9 mouse cellular contexts compared by ENCODE assay signal in genomic region chr19:34193683-34194082, GRCm38 (mm10). TPM values are rescaled to one million over a fixed set of nuclear protein-coding genes. Genes with fewer than 3 reads are reported as not detected.
DNase-seq lines count a peak whose midpoint lies in the region; ATAC-seq and TF ChIP-seq lines count a peak whose summit lies in the region.
"Had no signal": no experiment of that assay in that cellular context is flagged by ENCODE, and none has a peak within 500 bp of the region (broad histone marks: within the 10 kb centered on the region; RNA-seq: fewer than 3 reads in every experiment).

No protein-coding gene starts in this region.

- peak overlapping the region; percentile 73 for H3K4me3 ChIP-seq in heart, embryonic 15.5 days
- H3K4me3 ChIP-seq in bone marrow macrophage, adult 2 months (ENCODE audit: insufficient read depth, low read length), result peak overlapping the region; percentile 98
- peak overlapping the region; percentile 76 for H3K4me3 ChIP-seq in hindbrain, embryonic 13.5 days
- no peak overlapping the region for H3K4me3 ChIP-seq in midbrain, embryonic 11.5 days (ENCODE audit: low read depth, low read length)

- WGBS in heart, embryonic 15.5 days, result 68% methylated on average over 9 of the region's 9 CpGs
- 67% methylated on average over 9 of the region's 9 CpGs for WGBS in hindbrain, embryonic 13.5 days
- whole genome bisulfite sequencing in midbrain, embryonic 11.5 days, result 37% methylated on average over 9 of the region's 9 CpGs

- H3K27ac ChIP-seq in heart, embryonic 15.5 days, result no peak overlapping the region
- H3K27ac ChIP-seq in bone marrow macrophage, adult 2 months (ENCODE audit: insufficient read depth, low read depth, low read length), result peak overlapping the region; percentile 89
- H3K27ac ChIP-seq in hindbrain, embryonic 13.5 days, result no peak overlapping the region
- H3K27ac ChIP-seq in midbrain, embryonic 11.5 days (ENCODE audit: low read depth, low read length), result no peak overlapping the region

- DNase-seq in heart, adult 18-20 months, result no peak
- DNase-seq in midbrain, embryonic 11.5 days (ENCODE audit: low spot score, missing footprints), result no peak
- DNase-seq in adrenal gland, postnatal 10 days, result no peak
- DNase-seq in frontal cortex, postnatal 14 days (ENCODE audit: low spot score in 2 of 2), result no peak
- DNase-seq in frontal cortex, adult 2 months (ENCODE audit: extremely low spot score in 1 of 2, low spot score in 1 of 2), result no peak

- H3K9me3 ChIP-seq in heart, embryonic 15.5 days (replicated peaks), result no peaks in the 10 kb centered on the region
- H3K9me3 ChIP-seq in hindbrain, embryonic 13.5 days, result no peaks in the 10 kb centered on the region
- H3K9me3 ChIP-seq in midbrain, embryonic 11.5 days (ENCODE audit: control insufficient read depth, low read length), result no peaks in the 10 kb centered on the region

- TF ChIP-seq CTCF in bone marrow macrophage, adult 2 months (IDR thresholded peaks at IDR 0.05; ENCODE audit: low read depth, low read length), result no peak

- H3K4me1 ChIP-seq in heart, embryonic 15.5 days (replicated peaks), result peaks cover 8% of the 10 kb centered on the region; the same call in 1 of the 2 replicates
- peaks cover 31% of the 10 kb centered on the region for H3K4me1 ChIP-seq in bone marrow macrophage, adult 2 months (ENCODE audit: control insufficient read depth, insufficient read depth, low read length)
- H3K4me1 ChIP-seq in hindbrain, embryonic 13.5 days (replicated peaks), result peaks cover 10% of the 10 kb centered on the region
- peaks cover 9% of the 10 kb centered on the region for H3K4me1 ChIP-seq in midbrain, embryonic 11.5 days (ENCODE audit: control insufficient read depth, insufficient read depth, low read length)

- H3K27me3 ChIP-seq in heart, embryonic 15.5 days, result no peaks in the 10 kb centered on the region
- 0 out of 2 replicates have a peak, but pooled peaks cover 6% of the 10 kb centered on the region for H3K27me3 ChIP-seq in hindbrain, embryonic 13.5 days
- peaks cover 17% of the 10 kb centered on the region for H3K27me3 ChIP-seq in midbrain, embryonic 11.5 days (ENCODE audit: control insufficient read depth, insufficient read depth, low read length)

- no peaks in the 10 kb centered on the region for H3K36me3 ChIP-seq in heart, embryonic 15.5 days
- H3K36me3 ChIP-seq in hindbrain, embryonic 13.5 days, result no peaks in the 10 kb centered on the region
- H3K36me3 ChIP-seq in midbrain, embryonic 11.5 days (ENCODE audit: control insufficient read depth, insufficient read depth, low read length), result no peaks in the 10 kb centered on the region
- H3K36me3 ChIP-seq: G1E had no signal

- no peak for ATAC-seq in heart, embryonic 15.5 days (replicated peaks; ENCODE audit: insufficient number of reproducible peaks, insufficient read depth, low FRiP score, low read depth)
- ATAC-seq in hindbrain, embryonic 13.5 days (ENCODE audit: low FRiP score), result no peak
- ATAC-seq in midbrain, embryonic 11.5 days (ENCODE audit: low FRiP score), result no peak

- peak overlapping the region; percentile 95 for H3K4me2 ChIP-seq in heart, embryonic 15.5 days
- H3K4me2 ChIP-seq in hindbrain, embryonic 13.5 days, result peak overlapping the region; percentile 89
- H3K4me2 ChIP-seq in midbrain, embryonic 11.5 days, result 0 out of 2 replicates have a peak overlapping the region, but pooled peaks have one; percentile 96

- H3K9ac ChIP-seq in heart, embryonic 15.5 days, result no peak overlapping the region
- H3K9ac ChIP-seq in hindbrain, embryonic 13.5 days, result no peak overlapping the region
- no peak overlapping the region for H3K9ac ChIP-seq in midbrain, embryonic 11.5 days (ENCODE audit: low read length)

- TF ChIP-seq POLR2A in bone marrow macrophage, adult 2 months (IDR thresholded peaks at IDR 0.05; ENCODE audit: borderline replicate concordance, low read depth, low read length), result no peak

RNA-seq across cellular contexts. Expression of gene Stambpl1, which starts 1.7 kb away (rescaled TPM):
- polyA plus RNA-seq in heart, embryonic 15.5 days (2015; fragmentation: Nextera tagmentation; extraction: Ambion mirVana), result 7.6 and 8.6 TPM in 2 replicates
- 1 to 10 TPM; 3.1 to 3.9 TPM for total RNA-seq in heart, adult 18-20 months (2021)
- polyA plus RNA-seq in bone marrow macrophage, adult 2 months (2012; ENCODE audit: insufficient read depth, insufficient read length, missing spikeins), result 28.3 and 30.3 TPM in 2 replicates
- 9.9 and 10.5 TPM in 2 replicates for polyA plus RNA-seq in hindbrain, embryonic 13.5 days (2015; fragmentation: Nextera tagmentation; extraction: Ambion mirVana)
- 1.6 and 1.9 TPM in 2 replicates for polyA plus RNA-seq in midbrain, embryonic 11.5 days (2014; fragmentation: Nextera tagmentation; extraction: Ambion mirVana)
- 1 to 10 TPM; 4.8 to 6.6 TPM for total RNA-seq in adrenal gland, postnatal 10 days (2021)
- 16.0 and 16.4 TPM in 2 replicates for polyA plus RNA-seq in frontal cortex, adult 2 months (2012; rRNA removed)
- polyA plus RNA-seq: G1E had no signal

RNA-seq across cellular contexts. Expression of gene Ankrd22, which starts 27.8 kb away (rescaled TPM):
- polyA plus RNA-seq in heart, embryonic 15.5 days (2015; fragmentation: Nextera tagmentation; extraction: Ambion mirVana), result 0.10 and 1.3 TPM in 2 replicates
- total RNA-seq in heart, adult 18-20 months (2021), result not detected
- not detected in 2 replicates for polyA plus RNA-seq in bone marrow macrophage, adult 2 months (2012; ENCODE audit: insufficient read depth, insufficient read length, missing spikeins)
- not detected in 2 replicates for polyA plus RNA-seq in hindbrain, embryonic 13.5 days (2015; fragmentation: Nextera tagmentation; extraction: Ambion mirVana)
- not detected in 2 replicates for polyA plus RNA-seq in midbrain, embryonic 11.5 days (2014; fragmentation: Nextera tagmentation; extraction: Ambion mirVana)
- total RNA-seq in adrenal gland, postnatal 10 days (2021), result under 1 TPM in 1 of 2 experiments, not detected in 1; 0.12 TPM
- 0.17 TPM in 1 of 2 replicates, not detected in the other for polyA plus RNA-seq in frontal cortex, adult 2 months (2012; rRNA removed)
- polyA plus RNA-seq: G1E had no signal
